Mouse (Mus musculus) hindbrain, embryonic 13.5 days (tissue): Measurements from ENCODE around the gene Gm49333. TPM values are rescaled to one million over a fixed set of nuclear protein-coding genes. Genes with fewer than 3 reads are reported as not detected.

Experiments
- ATAC-seq: fragments of 200-750 bp; cut with Nextera tagmentation; 2 replicates; pipeline ENCODE4 v1.8.0; 2017; ENCODE audit warnings: moderate TSS enrichment; ENCODE audit not compliant: low FRiP score
- H3K27ac ChIP-seq: fragments of 300-500 bp; sonication (generic); 2 replicates; pipeline ENCODE4 v1.5.1; 2015; ENCODE audit warnings: inconsistent platforms, mild to moderate bottlenecking, moderate library complexity
- H3K27me3 ChIP-seq: fragments of 300-500 bp; sonication (generic); 2 replicates; pipeline ENCODE4 v1.6.1; 2015; ENCODE audit warnings: mild to moderate bottlenecking, inconsistent platforms
- H3K36me3 ChIP-seq: fragments of 300-500 bp; sonication (generic); 2 replicates; pipeline ENCODE4 v1.6.1; 2015; ENCODE audit warnings: mild to moderate bottlenecking, inconsistent platforms
- H3K4me1 ChIP-seq: fragments of 300-500 bp; sonication (generic); replicated peaks from 2 replicates; pipeline ENCODE4 v1.6.1; 2015; ENCODE audit warnings: inconsistent platforms
- H3K4me2 ChIP-seq: fragments of 300-500 bp; sonication (generic); 2 replicates; pipeline ENCODE4 v1.6.1; 2015; ENCODE audit warnings: inconsistent platforms, mild to moderate bottlenecking, moderate library complexity
- H3K4me3 ChIP-seq: fragments of 300-500 bp; sonication (generic); 2 replicates; pipeline ENCODE4 v1.5.1; 2015; ENCODE audit warnings: mild to moderate bottlenecking, inconsistent platforms
- H3K9ac ChIP-seq: fragments of 300-500 bp; sonication (generic); 2 replicates; pipeline ENCODE4 v1.6.1; 2015; ENCODE audit warnings: mild to moderate bottlenecking, inconsistent platforms
- H3K9me3 ChIP-seq: fragments of 300-500 bp; sonication (generic); 2 replicates; pipeline ENCODE4 v1.6.1; 2016; ENCODE audit warnings: inconsistent platforms
- WGBS: fragments of 180-500 bp; shearing (Covaris S2); methylation state at CpG from one replicate; pipeline ENCODE4 v1.1.7; 2015; 5-methylcytosine and 5-hydroxymethylcytosine counted together
- polyA plus RNA-seq: library from polyadenylated mRNA; unstranded; fragments of >200 nt; fragmentation: Nextera tagmentation; extraction: Ambion mirVana; gene quantifications from 2 replicates; pipeline ENCODE4 v1.2.1, GENCODE M21; 2015

The Gm49333 gene
- polyA plus RNA-seq, 1 experiment from 2014 or later: not detected

- Histone ChIP-seq H3K9me3 (no peaks in the 10 kb centered on the region), H3K27ac (peak overlapping the region; percentile 93), H3K4me1 (peaks cover 29% of the 10 kb centered on the region), H3K4me2 (peak overlapping the region; percentile 98), H3K9ac (peak overlapping the region; percentile 98), H3K27me3 (no peaks in the 10 kb centered on the region), H3K4me3 (peak overlapping the region; percentile 82), H3K36me3 (peaks cover 35% of the 10 kb centered on the region)
- no peak for ATAC-seq
- WGBS: 14% methylated on average over 14 of the region's 14 CpGs
These were observed 62.4 kb downstream of the Gm49333 start for GRCm38 (mm10) chr16:20673706-20674303.

GRCm38 (mm10) chr16:20675213-20675612 lies 63.8 kb downstream of the Gm49333 start:
- Histone ChIP-seq H3K9me3 (no peaks in the 10 kb centered on the region), H3K4me1 (peaks cover 29% of the 10 kb centered on the region), H3K9ac (no peak overlapping the region), H3K4me3 (no peak overlapping the region), H3K27ac (no peak overlapping the region), H3K36me3 (peaks cover 49% of the 10 kb centered on the region), H3K4me2 (no peak overlapping the region), H3K27me3 (no peaks in the 10 kb centered on the region)
- no peak for ATAC-seq
- WGBS: 91% methylated on average over 6 of the region's 6 CpGs

- no peaks in the 10 kb centered on the region for H3K9me3 ChIP-seq
- no peak for ATAC-seq
- 92% methylated on average over 4 of the region's 4 CpGs for WGBS
- H3K9ac ChIP-seq: no peak overlapping the region
- H3K27ac ChIP-seq: no peak overlapping the region
- no peaks in the 10 kb centered on the region for H3K27me3 ChIP-seq
- H3K4me1 ChIP-seq: peaks cover 29% of the 10 kb centered on the region
- no peak overlapping the region for H3K4me3 ChIP-seq
- H3K4me2 ChIP-seq: no peak overlapping the region
- H3K36me3 ChIP-seq: peaks cover 64% of the 10 kb centered on the region
These were observed 65.3 kb downstream of the Gm49333 start for GRCm38 (mm10) chr16:20676702-20677101.

GRCm38 (mm10) chr16:20677380-20677779 lies 66.0 kb downstream of the Gm49333 start:
- H3K36me3 ChIP-seq: peaks cover 71% of the 10 kb centered on the region
- no peak overlapping the region for H3K9ac ChIP-seq
- ATAC-seq: no peak
- no peak overlapping the region for H3K4me2 ChIP-seq
- peaks cover 25% of the 10 kb centered on the region for H3K4me1 ChIP-seq
- H3K4me3 ChIP-seq: no peak overlapping the region
- H3K9me3 ChIP-seq: no peaks in the 10 kb centered on the region
- H3K27me3 ChIP-seq: no peaks in the 10 kb centered on the region
- no peak overlapping the region for H3K27ac ChIP-seq
- 89% methylated on average over 5 of the region's 5 CpGs for WGBS

GRCm38 (mm10) chr16:20677974-20678675 lies 66.7 kb downstream of the Gm49333 start:
- peaks cover 25% of the 10 kb centered on the region for H3K4me1 ChIP-seq
- no peak overlapping the region for H3K9ac ChIP-seq
- H3K4me2 ChIP-seq: no peak overlapping the region
- no peaks in the 10 kb centered on the region for H3K9me3 ChIP-seq
- H3K27ac ChIP-seq: no peak overlapping the region
- H3K4me3 ChIP-seq: no peak overlapping the region
- no peaks in the 10 kb centered on the region for H3K27me3 ChIP-seq
- H3K36me3 ChIP-seq: peaks cover 78% of the 10 kb centered on the region
- 0 out of 2 replicates have a peak, but pooled peaks have one; percentile 8 for ATAC-seq
- WGBS: 76% methylated on average over 10 of the region's 10 CpGs

- ATAC-seq: no peak
- H3K9ac ChIP-seq: no peak overlapping the region
- no peak overlapping the region for H3K4me2 ChIP-seq
- no peaks in the 10 kb centered on the region for H3K27me3 ChIP-seq
- no peak overlapping the region for H3K27ac ChIP-seq
- H3K4me1 ChIP-seq: peaks cover 37% of the 10 kb centered on the region
- no peaks in the 10 kb centered on the region for H3K9me3 ChIP-seq
- peaks cover 66% of the 10 kb centered on the region for H3K36me3 ChIP-seq
- WGBS: 95% methylated on average over 3 of the region's 3 CpGs
- no peak overlapping the region for H3K4me3 ChIP-seq
These were observed 79.4 kb downstream of the Gm49333 start for GRCm38 (mm10) chr16:20690774-20691173.

- WGBS: 82% methylated on average over 1 of the region's 1 CpGs
- H3K9me3 ChIP-seq: no peaks in the 10 kb centered on the region
- H3K36me3 ChIP-seq: peaks cover 58% of the 10 kb centered on the region
- peak overlapping the region; percentile 98; the same call in 1 of the 2 replicates for H3K27ac ChIP-seq
- H3K27me3 ChIP-seq: no peaks in the 10 kb centered on the region
- H3K4me3 ChIP-seq: no peak overlapping the region
- H3K4me2 ChIP-seq: no peak overlapping the region
- ATAC-seq: no peak
- H3K9ac ChIP-seq: no peak overlapping the region
- peaks cover 46% of the 10 kb centered on the region for H3K4me1 ChIP-seq
These were observed 80.2 kb downstream of the Gm49333 start for GRCm38 (mm10) chr16:20691617-20692016.

GRCm38 (mm10) chr16:20692241-20692965 lies 81.0 kb downstream of the Gm49333 start:
- Histone ChIP-seq H3K9ac (peak overlapping the region; percentile 85; the same call in 1 of the 2 replicates), H3K27me3 (no peaks in the 10 kb centered on the region), H3K9me3 (no peaks in the 10 kb centered on the region), H3K4me2 (peak overlapping the region; percentile 81), H3K36me3 (peaks cover 50% of the 10 kb centered on the region), H3K27ac (peak overlapping the region; percentile 98), H3K4me1 (peaks cover 49% of the 10 kb centered on the region), H3K4me3 (peak overlapping the region; percentile 64)
- 37% methylated on average over 16 of the region's 16 CpGs for WGBS
- ATAC-seq: peak; percentile 0; the same call in 1 of the 2 replicates

GRCm38 (mm10) chr16:20693111-20693701 lies 81.8 kb downstream of the Gm49333 start, which contains the start of gene Fam131a:
Gene Fam131a (plus strand): TSS chr16:20693241.
- peak within 1 kb of the TSS; percentile 64 for H3K4me3 ChIP-seq
- no peaks in the 10 kb centered on the region for H3K9me3 ChIP-seq
- H3K27me3 ChIP-seq: no peaks in the 10 kb centered on the region
- H3K27ac ChIP-seq: peak within 1 kb of the TSS; percentile 98
- peak; percentile 96 for ATAC-seq
- peak within 1 kb of the TSS; percentile 85 for H3K9ac ChIP-seq
- WGBS: 1% methylated on average over 37 of the region's 37 CpGs
- peak within 1 kb of the TSS; percentile 81 for H3K4me2 ChIP-seq
- peaks cover 49% of the 10 kb centered on the region for H3K4me1 ChIP-seq
- H3K36me3 ChIP-seq: peaks cover 43% of the 10 kb centered on the region

GRCm38 (mm10) chr16:20694781-20695180 lies 83.4 kb downstream of the Gm49333 start:
- Histone ChIP-seq H3K4me3 (no peak overlapping the region), H3K36me3 (peaks cover 42% of the 10 kb centered on the region), H3K4me1 (peaks cover 49% of the 10 kb centered on the region), H3K9ac (peak overlapping the region; percentile 81; the same call in 1 of the 2 replicates), H3K4me2 (peak overlapping the region; percentile 71; the same call in 1 of the 2 replicates), H3K27me3 (no peaks in the 10 kb centered on the region), H3K9me3 (no peaks in the 10 kb centered on the region), H3K27ac (peak overlapping the region; percentile 87; the same call in 1 of the 2 replicates)
- no peak for ATAC-seq
- WGBS: 66% methylated on average over 8 of the region's 8 CpGs
